Mouse (Mus musculus) heart, postnatal 14 days (tissue): ENCODE measurements around the gene Spice1. TPM values are rescaled to one million over a fixed set of nuclear protein-coding genes. Genes with fewer than 3 reads are reported as not detected.

Experiments
- total RNA-seq, 2 experiments: library from RNA; stranded (reverse); gene quantifications; 2 replicates each; pipeline ENCODE4 v1.2.3; 2021

Gene Spice1
- total RNA-seq, 2 experiments from 2014 or later, result 8.8 to 10.0 TPM

Other genes with a start within 250 kb of the Spice1 start
- gene Atp6v1a, start 207.4 kb upstream of the Spice1 start, total RNA-seq, result 10 to 100 TPM; 37.8 to 39.6 TPM
- gene Naa50, start 207.3 kb upstream of the Spice1 start, total RNA-seq, result 10 to 100 TPM; 52.5 to 56.0 TPM
- 10 to 100 TPM; 21.0 to 22.3 TPM for gene Usf3, start 173.9 kb upstream of the Spice1 start, total RNA-seq
- under 1 TPM; 0.49 to 0.74 TPM for gene Sidt1, start 13.9 kb upstream of the Spice1 start, total RNA-seq
- gene Cfap44, start 47.7 kb downstream of the Spice1 start, total RNA-seq, result under 1 TPM in 1 of 2 experiments, not detected in 1; 0.31 TPM
- gene Boc, start 211.8 kb downstream of the Spice1 start, total RNA-seq, result 1 to 10 TPM; 7.1 to 8.6 TPM